Mouse (Mus musculus) kidney, postnatal 10 days (tissue): ENCODE results near the gene Pomp.
"Not testable (repeated sequence)": the region's sequence is repeated elsewhere in the genome, so short reads cannot be mapped to it uniquely, and the experiment has no call there.

ENCODE experiments used
- DNase-seq: peaks from one replicate; pipeline ENCODE4 v3.0.0; 2021; ENCODE audit warnings: mixed read lengths

Gene Pomp

DNA sequence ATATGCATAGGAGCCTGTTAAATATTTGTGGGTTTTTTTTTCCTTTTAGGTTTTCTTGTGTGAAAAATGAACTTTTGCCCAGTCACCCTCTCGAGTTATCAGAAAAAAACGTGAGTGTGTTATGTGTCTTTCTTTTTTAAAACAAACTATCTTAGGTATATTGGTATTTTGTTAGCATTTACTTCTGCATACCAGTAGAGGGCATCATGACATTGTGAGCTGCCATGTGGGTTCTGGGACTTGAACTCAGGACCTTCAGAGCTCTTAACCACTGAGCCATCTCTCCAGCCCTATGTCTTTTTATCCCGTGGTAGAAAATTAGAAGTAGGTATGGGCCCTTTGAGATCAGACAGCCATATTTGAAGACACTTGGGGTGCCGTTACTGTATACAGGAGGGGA, 8.4 kb downstream of the Pomp start:
- no peak for DNase-seq

DNA sequence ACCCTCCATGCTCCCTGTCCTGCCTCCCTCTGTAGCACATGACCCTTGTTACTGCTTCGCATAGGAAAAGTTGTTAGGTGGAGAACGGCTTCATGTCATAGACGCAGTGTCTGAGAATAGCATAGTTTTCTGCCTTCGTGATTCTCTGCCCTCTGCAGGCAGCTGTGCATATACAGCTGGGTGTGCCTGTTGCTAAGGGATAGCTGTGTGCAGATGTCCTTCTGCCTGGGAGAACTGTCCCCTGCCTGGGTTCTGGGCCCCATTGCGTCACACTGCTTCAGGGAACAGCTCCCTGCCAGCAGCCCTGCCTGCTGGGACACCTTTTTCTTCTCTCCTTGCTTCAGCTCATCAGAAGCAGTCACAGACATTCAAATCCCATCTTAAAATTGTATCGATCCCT, 9.3 kb downstream of the Pomp start:
- no peak for DNase-seq

DNA sequence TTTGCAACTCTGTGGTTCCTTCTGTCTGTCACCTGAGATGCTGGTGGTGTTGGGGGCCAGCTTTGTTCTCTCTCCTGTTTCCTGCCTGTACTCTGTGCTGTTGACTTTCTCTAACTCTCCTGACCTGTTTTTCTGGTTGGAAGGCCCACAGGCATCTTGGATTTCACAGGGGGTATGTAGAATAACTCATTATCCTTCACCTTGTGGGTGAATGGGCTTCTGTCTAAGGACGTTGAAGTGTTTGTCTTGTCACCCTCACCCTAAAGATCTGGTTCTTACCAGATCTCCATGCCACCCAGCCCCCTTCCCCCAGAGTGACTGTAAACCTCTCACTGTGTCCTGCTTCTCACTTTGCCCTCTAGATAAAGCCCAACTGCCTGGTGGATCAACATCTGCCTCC, 10.0 kb downstream of the Pomp start:
- no peak for DNase-seq

DNA sequence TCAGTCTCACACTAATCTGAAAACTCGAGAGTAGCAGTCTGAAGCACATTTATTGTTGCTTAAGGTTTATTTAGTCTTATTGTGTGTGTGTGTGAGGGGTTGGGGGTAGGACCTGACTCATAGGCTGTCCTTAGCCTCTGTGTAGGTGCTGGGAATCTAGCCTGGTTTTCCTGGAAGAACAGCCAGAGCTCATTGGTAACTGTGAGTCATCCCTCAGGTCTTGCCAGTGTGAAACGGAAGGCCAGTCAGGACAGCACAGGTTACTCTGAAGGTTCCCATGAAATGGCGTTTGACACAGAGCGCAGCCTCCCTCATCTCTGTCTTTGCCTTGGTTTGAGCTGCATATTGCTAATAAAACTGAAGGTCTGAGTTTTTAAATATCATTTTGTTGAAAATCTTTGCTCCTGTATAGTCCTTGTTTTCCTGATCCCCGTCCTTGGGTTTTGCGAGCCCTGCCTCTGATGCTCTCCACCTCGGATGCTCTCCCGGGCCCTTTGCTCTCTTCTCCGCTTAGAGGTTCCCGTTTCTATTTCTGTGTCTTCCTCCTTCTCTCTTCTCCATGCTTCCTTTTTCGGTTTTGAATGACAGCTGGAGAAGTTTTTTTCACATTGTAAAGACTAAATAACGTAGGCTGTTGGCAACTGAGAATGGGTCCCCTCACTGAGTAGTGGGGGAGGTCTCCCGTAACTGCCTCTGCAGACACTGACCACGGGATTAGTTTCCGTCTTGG, 11.0 kb downstream of the Pomp start:
- no peak for DNase-seq

DNA sequence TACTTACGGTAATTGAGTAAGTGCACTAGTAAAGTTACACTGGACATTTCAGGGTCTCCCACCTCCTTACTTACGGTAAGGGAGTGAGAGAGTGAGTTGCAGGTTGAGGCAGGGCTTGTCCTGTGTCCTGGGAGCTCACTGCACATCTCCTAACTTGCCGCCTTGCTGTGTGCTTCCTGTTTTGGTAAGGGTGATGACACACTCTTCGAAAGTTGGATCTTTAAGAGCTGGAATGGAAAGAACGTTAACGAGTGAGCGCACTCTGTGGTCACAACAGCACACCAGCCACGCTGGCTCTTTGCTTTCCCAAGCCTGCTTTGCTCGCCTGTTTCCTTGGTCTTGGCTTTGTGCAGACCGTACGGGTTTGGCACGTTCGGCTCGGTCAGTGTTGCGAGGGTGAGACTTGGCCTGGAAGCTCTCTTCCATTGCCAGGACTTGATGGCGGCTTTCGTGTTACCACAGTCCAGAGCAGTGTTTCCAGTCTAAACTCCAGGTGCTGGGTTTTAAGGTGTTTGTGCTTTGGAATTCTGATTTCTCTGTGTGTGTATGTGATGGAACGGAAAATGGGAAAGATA, 14.3 kb downstream of the Pomp start:
- no peak for DNase-seq

DNA sequence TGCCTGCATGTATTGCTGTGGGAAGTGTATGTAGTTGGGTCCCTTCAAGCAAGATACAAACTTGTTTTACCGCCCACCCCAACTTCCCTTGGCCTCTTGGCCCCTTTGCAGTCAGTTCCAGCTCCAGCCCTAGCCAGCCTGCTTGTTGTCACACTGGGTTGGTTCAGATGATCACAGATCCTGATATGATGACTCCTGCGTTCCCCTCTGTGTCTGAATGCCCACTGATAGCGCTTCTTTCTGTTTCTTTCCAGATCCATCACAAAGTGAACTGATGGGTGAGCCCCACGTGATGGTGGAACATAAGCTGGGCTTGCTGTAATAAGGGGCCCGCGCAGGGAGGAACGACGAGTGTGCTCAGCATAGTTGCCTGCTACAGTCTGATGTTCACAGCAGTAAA, 14.9 kb downstream of the Pomp start:
- no peak for DNase-seq

DNA sequence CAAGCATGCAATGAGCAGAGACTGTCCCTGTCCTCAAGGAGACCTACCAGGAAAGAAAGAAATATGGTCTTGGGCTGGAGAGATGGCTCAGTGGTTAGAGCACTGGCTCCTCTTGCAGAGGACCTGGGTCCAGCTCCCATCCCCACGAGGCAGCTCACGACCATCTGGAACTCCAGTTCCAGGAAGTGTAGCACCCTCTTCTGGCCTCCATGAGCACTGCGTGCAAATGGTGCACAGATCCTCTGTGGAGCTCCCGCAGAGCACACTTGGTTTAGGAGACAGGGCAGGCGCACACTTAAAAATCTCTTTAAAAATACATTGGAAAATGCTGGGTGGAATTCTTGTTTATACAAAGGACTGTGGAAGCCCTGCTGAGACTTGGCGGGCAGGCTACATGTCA, 17.3 kb downstream of the Pomp start:
- DNase-seq: peak; percentile 20

DNA sequence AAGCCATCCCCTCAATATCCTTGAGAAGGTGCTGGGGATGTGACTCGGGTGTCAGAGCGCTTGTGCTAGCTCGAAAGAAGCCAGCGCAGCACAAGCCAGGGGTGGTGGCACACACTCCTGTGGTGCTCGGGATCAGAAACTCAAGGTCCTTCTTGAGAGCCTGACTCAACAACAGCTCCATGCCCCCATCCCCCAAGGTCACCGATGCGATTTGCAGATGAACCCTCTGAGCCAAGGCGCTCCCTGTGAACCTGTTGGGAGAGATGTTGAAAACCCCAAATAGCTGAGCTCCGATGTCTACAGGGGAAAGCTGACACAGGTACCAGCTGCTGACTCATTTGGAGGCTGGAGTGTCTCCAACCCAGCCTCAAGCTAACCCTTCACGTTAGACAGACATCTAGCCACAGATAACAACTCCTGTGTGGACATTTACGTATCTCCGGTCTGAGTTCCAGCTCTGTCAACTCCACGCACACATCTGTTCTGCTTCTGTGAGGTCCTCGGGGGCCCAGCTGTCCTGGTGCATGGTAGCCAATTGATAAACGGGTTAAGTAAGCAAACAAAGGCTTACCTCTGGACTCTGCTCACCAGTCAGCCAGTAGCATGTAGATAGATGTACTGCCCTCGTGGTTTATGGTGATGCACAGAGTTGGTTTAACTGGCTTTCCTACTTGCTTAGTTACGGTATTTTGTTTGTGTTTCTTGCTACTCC, 19.9 kb downstream of the Pomp start:
- no peak for DNase-seq

DNA sequence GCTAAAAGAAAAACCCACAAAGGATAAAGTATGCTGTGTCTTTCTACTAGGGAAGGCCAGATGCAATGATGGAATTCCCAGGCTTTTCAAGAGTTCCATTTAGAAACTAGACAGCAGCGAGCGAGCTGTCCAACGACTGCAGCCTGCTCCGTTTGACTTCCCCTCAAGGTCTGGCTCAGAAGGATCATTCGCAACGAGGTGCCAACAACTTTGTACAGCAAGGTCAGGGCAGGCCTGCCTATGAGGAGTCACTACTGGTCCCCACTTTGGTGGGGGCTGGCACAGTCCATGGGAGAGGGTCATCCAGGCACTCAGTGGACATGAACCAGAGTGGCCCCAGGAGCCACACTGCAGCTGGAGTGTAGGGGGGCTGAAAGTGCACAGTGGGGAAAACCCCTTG, 23.3 kb downstream of the Pomp start:
- DNase-seq: no peak

DNA sequence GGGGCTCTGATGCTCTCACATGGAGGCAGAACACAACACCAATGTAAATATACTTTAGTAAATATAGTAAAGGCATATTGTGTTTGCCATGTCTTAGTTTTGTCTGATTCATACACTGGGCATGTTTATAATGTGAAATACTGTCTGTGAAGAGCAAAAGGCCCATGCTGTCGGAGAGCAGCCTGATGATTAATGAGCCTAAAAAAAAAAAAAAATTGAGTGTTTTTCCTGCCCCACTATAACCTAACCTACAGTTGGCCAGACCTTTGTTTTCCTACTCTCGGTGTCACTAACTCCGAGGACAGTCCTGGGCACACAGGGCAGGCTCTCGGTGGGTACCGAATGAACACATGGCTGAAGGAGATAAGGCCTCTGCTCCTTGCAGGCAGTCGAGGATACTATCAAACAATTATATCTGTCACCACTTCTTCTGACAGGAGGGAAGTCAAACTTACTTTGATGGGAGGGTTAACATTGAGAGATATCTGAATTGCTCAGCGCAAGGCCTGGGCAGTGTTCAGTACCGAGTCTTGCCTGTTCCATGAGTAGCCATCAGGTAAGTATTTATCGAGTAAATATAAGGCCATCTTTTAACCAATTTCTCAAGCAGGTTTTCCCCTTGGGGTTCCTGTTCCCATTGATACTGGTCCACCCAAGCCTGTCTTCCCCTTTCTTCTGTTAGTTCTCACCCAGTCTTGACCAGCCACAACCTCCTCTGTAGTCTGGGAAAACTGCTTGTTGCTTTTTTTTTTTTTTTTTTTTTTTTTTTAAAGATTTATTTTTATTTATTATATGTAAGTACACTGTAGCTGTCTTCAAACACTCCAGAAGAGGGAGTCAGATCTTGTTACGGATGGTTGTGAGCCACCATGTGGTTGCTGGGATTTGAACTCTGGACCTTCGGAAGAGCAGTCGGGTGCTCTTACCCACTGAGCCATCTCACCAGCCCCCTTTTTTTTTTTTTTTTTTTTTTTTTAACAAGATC, 28.3 kb downstream of the Pomp start:
- DNase-seq: no peak

DNA sequence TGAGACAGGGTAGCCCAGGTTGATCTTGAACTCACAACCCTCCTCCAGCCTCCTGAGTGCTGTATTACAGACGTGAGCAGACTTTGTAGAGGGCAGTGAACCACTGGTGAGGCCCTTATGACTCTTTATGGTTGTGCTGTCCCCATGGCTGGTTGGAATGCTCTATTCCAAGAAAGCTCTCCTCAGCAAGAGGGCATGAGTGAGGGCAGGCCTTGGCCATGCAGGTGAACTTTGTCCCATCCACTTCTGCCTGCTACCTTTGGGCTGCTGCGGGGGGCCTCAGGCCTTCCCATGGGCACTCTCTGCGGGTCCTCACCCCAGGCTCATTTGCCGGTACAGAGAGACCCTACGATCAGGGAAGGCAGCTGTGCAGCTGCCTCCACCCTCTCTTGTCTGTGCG, 32.5 kb downstream of the Pomp start:
- DNase-seq: no peak

DNA sequence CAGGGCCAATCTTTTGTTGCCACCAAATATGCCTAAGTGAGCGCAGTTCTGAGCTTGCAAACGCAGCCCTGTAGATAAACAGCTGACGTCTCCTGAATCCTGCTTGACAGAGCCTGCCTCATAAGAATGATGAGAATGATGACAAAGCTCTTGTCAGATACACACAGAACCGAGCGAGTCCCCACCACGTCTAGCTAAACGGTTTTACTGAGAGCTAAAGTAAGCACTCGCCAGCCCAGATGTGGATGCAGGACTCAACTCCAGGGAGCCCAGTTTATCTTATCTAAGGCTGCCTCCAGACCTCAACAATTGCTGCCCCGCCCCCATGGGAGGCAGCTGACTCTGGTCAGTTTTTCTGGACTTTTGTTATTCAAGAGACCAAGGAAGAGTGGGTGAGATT, 32.9 kb downstream of the Pomp start:
- DNase-seq: no peak

DNA sequence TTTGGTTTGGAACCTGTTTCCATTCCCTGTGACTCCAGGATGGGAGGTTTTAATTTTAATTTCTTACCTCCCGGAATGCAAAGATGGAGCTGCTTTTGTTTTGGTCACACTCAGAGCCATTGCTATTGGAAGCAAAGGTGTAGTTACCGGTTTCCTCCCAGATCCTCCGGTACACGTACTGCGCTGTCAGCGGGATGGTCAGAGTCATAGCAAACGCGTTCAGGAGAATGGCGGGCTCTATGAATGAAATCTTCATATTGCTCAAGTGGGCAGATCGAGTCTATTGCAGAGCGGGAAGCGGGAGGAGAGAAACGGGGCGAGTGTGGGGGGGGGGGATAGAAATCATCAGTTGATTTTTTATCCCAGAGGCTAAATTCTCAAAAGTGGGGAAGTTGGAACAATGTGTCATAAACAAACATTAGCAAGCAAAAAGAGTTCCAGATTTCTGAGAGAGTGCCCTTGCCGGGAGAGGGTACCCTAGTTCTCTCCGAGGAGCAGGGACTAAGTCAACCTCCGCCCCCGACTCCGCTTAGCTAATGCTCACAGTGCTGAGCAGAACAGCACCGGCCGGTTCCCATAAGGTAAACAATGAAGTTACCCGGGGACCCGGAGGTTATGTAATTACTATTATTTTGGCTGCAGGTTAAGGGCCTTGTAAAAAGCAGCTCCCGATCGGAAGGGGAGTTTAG, 33.6 kb downstream of the Pomp start:
- DNase-seq: peak; percentile 51

DNA sequence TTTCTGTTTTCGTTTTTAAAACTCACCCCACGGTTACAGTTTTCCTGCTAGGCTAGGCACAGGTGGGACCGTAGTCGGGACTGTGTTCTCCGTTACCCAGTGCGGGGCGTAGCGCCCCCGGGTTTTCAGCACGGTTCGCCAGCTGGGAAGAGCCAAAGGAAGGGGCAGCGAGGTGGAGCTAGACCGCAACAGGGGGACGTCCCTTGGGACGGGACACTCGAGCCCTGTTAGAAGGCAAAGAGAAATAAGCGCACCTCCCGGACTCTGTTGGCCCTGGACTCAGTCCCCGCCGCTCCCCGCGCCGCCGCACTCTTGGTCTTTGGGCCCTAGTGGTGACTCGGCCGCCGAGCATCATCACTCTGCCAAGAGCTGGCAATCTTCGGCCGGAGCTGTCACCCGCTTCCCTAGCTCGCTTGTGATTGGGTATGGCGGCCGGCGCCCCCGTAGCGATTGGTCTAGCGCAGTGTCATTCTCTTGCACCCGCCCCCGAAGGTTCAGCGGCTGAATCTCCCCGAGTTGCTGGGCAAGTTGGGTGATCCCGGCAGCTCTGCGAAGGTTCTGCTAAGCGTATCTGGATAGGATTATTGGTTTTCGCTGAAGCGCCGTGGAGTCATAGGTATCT, 34.3 kb downstream of the Pomp start, which contains the start of gene Slc46a3:
Gene Slc46a3, minus strand, starts transcription at position 361 of the 622 bp plus-strand sequence.
- DNase-seq: peak; percentile 92

DNA sequence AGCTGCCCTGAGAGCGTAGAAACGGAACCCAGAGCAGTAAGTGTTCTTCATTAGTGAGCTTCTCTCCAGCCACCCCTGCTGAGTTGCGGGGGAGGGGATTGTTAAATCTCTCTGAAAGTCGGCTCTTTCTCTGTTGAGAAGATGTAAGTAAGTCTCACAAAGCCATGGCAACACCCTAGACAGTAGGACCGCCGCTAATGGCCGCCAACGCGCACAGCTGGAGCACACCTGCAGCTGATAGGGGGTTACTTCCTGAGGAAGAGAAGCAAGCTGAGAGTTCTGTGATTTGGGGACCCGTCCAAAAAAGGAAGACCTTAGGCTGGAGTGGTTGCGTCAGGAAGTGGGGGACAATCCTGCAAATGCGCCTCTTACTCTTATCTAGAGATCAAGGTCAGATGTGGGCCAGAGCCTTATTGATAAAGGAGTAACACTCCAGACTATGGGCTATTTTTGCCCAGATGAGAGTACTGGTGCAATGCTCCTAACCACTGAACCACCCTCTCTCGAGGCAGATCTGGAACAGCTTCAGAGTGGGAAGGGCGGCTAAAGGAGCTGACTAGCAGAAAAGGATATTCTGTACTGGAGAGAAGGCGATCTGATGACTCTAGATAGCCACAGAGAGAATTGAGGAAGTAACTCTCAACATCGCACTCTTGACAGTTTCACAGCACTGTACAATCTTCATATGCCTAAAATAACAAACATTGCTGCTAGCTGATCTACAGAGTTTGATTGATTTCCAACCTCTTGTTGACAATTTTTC, 35.4 kb downstream of the Pomp start:
- no peak for DNase-seq

DNA sequence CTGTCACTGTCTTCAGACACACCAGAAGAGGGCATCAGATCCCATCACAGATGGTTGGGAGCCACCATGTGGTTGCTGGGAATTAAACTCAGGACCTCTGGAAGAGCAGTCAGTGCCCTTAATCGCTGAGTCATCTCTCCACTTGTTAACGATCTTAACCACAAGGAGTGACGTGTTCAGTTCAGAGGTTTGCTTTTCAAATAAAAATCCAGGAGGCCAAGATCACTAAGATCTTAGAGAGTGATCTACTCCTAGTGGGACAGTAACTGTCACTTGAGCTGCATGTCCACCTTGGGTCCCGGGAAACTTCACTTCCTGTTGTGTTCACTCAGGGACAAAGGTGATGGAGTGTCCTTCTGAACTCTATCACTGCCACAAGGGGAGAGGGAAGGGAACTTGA, 36.2 kb downstream of the Pomp start:
- DNase-seq: not testable (repeated sequence)

DNA sequence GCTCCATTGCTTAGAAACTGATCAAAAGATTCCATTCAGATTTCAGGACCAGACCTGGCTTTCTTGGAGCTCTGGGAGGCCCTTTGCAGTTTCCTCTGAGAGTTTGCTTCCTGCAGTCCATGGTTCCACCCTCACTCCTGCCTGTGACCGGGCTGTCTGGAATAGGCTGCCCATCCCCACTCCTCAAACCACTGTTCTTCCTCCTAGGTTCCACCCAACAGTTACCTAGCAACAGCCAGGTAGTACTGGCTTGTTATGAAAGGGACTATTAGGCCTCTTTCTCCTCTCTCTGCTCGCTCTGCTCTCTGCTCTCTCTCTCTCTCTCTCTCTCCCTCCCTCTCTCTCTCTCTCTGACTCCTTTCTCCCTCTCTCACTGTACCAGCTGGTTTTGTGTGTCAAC, 38.0 kb downstream of the Pomp start:
- DNase-seq: no peak

DNA sequence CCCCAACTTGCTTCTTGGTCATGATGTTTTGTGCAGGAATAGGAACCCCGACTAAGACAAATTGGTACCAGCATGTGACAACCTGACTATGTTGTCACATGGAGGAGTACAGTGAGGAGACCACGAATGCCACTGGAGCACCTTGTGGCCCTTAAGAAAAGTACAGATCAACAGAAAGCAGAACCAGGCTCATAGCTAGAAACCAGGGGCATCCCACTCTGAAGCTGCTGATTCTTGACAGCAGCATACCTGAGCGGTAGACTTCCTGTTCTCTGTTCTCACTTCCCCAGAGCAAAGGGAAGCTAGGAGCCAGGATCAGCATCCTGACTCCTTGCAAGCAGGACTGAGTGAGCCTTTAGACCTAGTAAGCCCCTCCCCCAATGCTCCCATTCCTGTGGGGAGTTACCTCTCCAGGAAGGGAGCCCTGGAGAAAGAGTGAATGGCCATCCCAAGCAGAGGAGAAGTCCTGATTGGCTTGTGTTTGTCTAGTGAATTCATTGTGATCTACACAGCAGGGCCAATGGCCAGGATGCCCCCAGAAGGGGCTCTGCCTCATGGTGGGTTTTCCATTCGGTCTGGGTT, 38.8 kb downstream of the Pomp start:
- no peak for DNase-seq

DNA sequence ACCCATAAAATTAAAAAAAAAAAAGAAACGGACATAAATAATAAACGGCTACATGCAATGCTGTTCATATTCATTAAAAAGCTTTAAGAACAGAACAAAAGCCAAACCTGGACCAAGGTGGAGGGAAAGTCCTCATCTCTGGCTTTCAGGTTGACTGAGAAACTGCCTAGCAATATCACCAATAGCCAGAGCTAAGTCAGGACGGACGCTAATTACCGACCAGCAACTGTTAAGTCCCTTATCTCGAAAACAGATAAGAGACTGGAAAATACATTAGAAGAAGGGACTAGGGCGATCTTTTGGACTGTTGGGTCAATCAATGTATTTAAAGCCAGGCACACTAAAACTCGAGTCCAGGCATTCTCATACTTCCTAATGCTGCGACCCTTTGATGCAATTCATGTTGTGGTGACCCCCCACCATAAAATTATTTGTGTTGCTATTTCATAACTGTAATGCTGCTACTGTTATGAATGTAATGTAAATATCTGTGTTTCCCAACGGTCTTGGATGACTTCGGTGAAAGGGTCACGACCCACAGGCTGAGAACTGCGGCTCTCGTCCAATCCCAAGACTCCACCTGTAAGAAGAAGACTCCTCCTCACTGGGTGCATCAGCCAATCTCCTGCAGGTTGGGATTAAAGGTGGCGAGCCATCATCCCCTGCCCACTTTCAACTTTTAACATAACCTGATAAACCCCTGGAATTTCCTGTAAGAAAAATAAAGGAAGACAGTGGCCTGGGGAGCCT, 41.9 kb downstream of the Pomp start:
- DNase-seq: no peak

DNA sequence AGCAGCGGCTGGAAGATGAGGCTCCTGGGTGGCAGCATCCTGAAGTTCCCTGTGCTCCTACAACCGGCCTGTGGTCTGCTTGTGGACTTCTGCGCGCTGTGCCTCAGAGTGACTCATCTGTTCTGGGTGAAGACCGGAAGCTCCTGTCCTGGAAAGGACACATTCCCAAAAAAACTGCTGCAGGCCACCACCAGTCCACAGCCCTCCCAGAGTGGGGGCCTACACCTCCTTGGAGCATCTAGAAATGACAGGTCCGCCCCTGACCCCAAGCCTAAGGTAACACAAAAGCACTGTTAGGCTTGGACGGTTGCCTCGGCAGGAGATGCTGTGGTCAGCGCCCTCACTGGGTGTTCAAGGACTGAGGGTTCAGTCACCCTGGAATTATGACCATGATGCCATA, 42.9 kb downstream of the Pomp start:
- no peak for DNase-seq
